Mouse (Mus musculus): ENCODE results near the gene Slc13a2.

The Slc13a2 gene

GRCm38 (mm10) chr11:78434052-78434451, 12.0 kb upstream of the Slc13a2 start:
- no peak for DNase-seq (ENCODE audit: low spot score in 2 of 2)

- no peak for DNase-seq (ENCODE audit: low spot score in 2 of 2)
Measured at GRCm38 (mm10) chr11:78431176-78431575, 9.2 kb upstream of the Slc13a2 start.

- DNase-seq (ENCODE audit: low spot score in 2 of 2): no peak
Measured at GRCm38 (mm10) chr11:78430195-78430878, 8.3 kb upstream of the Slc13a2 start.

GRCm38 (mm10) chr11:78428309-78428708, 6.3 kb upstream of the Slc13a2 start:
- no peak for DNase-seq (ENCODE audit: low spot score in 2 of 2)

GRCm38 (mm10) chr11:78427655-78428054, 5.6 kb upstream of the Slc13a2 start:
- DNase-seq (ENCODE audit: low spot score in 2 of 2): no peak

- DNase-seq (ENCODE audit: low spot score in 2 of 2): no peak
Measured at GRCm38 (mm10) chr11:78425572-78425971, 3.6 kb upstream of the Slc13a2 start.

DNA sequence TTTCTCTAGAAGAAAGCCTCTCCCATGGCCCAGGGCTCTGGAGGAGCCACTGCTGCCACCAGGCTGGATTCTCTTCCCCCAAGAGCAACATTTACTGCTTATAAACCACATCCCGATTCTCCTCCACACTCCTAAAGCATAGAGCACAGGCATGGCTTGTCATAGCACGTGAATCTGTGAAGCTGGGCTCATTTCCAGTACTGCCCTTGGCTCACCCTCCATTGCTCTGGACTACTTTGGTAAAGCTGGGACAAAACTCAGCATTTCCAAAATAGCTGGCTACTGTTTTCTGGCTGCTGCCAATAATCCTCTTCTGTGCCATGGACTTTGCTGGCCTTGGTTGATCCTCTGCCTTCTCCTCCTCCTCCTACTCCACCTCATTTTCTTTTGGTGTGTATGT, 2.3 kb upstream of the Slc13a2 start:
- peak in 1 of 2 experiments; percentile 10 for DNase-seq (ENCODE audit: low spot score in 2 of 2)

DNA sequence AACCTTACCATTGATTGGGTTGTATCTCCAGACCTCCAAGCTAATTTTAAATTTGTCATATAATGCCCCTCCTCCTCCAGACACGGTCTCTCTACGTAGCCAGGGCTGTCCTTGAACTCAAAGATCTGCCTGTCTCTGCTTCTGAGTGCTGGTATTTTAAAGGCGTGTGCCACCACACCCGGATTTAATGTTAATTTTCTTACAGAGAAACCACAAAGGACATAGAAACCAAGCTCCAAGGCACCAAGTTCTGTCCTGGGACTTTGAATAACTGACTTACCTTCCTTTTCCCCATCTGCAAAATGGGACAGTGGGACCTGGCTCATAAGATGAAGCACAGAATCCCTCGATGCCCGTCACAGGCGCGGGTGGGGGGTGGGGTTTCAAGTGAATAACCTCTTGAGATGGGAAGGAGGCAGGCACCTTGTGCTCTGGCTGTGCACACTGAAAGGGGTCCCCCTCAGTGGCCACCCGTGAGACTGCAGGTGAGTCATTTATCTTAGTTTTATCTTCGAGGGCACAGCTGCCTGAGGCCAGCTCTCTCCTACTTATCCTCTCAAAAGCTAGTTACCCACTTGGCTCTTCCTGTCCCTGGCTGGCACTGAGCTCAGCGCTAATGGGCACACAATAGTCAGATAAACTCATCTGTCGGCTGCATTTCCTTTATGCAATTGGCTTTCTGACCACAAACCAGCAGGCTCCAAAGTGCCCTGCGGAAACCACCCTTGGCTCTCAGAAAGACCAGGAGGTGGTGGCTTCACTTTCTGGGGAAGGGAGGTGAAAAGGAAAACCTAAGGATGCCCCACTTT, 612 bp downstream of the Slc13a2 start:
- no peak for DNase-seq (ENCODE audit: low spot score in 2 of 2)

GRCm38 (mm10) chr11:78420263-78420889, 1.6 kb downstream of the Slc13a2 start:
- DNase-seq (ENCODE audit: low spot score in 2 of 2): no peak

GRCm38 (mm10) chr11:78416854-78417253, 5.2 kb downstream of the Slc13a2 start:
- no peak for DNase-seq (ENCODE audit: low spot score in 2 of 2)

- no peak for DNase-seq (ENCODE audit: low spot score in 2 of 2)
Measured at GRCm38 (mm10) chr11:78412861-78413260, 9.2 kb downstream of the Slc13a2 start.

DNA sequence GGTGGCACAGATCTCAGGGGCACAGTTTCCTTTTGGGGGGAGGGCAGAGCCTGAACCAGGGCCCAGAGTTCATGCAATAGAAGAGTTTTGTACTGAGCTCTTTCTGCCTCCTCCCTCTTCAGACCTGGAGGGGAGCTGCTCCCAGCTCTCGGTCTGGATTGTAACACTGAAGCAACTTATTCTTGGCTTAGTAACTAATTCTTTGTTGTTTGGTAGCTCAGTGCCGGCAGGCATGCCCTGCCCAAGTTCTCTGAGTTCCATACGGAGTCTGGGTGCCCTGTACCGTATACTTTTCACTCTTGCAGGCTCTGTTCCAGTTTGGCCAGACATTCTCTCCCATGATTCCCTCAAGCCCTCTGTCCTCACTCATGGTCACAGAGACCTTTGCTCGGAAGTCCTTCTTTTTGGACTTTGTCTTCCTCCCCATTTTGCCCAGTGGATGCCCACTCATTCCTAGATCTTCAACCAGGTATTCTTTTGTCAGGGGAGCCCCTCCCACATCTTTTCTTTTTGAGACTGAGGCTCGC, 9.6 kb downstream of the Slc13a2 start:
- no peak for DNase-seq (ENCODE audit: low spot score in 2 of 2)

GRCm38 (mm10) chr11:78411606-78412323, 10.3 kb downstream of the Slc13a2 start:
- DNase-seq (ENCODE audit: low spot score in 2 of 2): no peak

- DNase-seq (ENCODE audit: low spot score in 2 of 2): no peak
Measured at GRCm38 (mm10) chr11:78408256-78409240, 13.5 kb downstream of the Slc13a2 start.

DNA sequence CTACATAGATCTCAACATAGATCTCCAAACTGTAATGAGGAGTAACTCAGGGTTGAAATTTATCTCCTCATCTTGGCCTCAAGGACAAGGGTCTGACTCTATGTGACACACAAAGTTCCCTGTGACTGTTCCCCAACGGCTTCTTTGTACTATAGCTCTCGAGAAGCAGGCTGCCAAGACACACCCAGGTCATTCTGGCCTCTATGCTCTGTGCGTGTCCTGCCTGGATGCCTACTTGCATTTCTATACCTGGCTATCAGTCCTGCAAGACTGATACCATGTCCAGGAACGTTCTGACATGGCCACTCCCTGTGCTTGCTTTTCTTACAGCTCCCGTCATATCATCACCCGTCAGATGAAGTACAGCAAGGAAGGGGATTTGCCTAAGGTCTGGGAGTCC, 20.0 kb downstream of the Slc13a2 start:
- DNase-seq (ENCODE audit: low spot score in 2 of 2): no peak

DNA sequence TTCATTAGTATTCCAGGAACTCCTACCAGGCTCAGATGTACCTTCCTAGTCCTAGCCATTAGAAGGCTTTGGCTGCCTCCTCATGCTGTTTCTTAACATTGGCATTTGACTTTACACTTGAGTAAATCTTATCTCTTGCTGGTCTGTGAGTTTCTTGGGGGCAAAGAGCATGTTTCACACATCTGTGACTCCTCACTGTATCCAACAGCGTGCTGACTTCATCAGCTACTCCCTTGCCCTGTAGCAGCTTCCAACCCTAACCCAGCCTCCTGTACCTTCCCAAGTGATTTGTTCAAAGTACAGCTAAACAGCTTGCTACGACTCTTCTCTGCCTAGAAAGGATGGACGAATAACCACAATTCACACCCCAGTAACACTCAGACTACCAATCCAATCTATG, 20.5 kb downstream of the Slc13a2 start:
- DNase-seq (ENCODE audit: low spot score in 2 of 2): no peak

DNA sequence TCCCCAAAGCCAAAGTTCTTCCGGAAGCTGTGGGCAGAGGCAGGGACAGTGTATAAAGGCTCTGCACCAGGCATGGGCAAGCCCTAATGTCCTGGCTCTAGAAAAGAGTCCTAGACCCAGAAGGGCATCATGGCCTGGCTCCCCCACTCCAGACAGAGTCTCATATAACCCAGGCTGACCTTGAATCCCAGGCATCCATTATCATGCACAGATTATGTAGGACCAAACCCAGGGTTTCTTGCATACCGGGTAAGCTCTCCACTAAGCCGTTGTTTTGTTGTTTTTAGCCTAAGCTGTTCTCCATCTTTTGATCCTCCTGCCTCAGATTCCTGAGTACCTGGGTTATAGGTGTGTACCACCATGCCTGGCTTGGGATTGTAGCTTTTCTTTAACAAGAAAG, 21.1 kb downstream of the Slc13a2 start:
- DNase-seq (ENCODE audit: low spot score in 2 of 2): no peak

GRCm38 (mm10) chr11:78399680-78400079, 22.3 kb downstream of the Slc13a2 start:
- peak; percentile 73 to 75 for DNase-seq (ENCODE audit: low spot score in 2 of 2)

- no peak for DNase-seq (ENCODE audit: low spot score in 2 of 2)
Measured at GRCm38 (mm10) chr11:78398212-78398611, 23.8 kb downstream of the Slc13a2 start.

- peak; percentile 14 to 28 for DNase-seq (ENCODE audit: low spot score in 2 of 2)
Measured at GRCm38 (mm10) chr11:78397397-78397796, 24.6 kb downstream of the Slc13a2 start.

GRCm38 (mm10) chr11:78396950-78397349, 25.1 kb downstream of the Slc13a2 start:
- no peak for DNase-seq (ENCODE audit: low spot score in 2 of 2)

All from frontal cortex, postnatal 25 days (tissue).